Mouse (Mus musculus) brain, adult 10 weeks (tissue): ENCODE data around the gene Car10. TPM values are rescaled to one million over a fixed set of nuclear protein-coding genes. Genes with fewer than 3 reads are reported as not detected.

Experiments used
- polyA plus RNA-seq: library from polyadenylated mRNA; stranded (reverse); fragments of 350-450 nt; fragmentation: Illumina TruSeq; extraction: RNeasy Lipid Tissue Mini Kit (QIAGEN cat#74804); gene quantifications from one replicate; pipeline ENCODE4 v1.2.3, GENCODE M21; 2015; ENCODE audit warnings: low read depth, low replicate concordance

The Car10 gene
- polyA plus RNA-seq: 89.3 TPM

GRCm38 (mm10) chr11:93097941-93098828 lies at the start of gene Car10:
TSS of gene Car10 (plus strand) at chr11:93098028.

